Mouse (Mus musculus) common myeloid progenitor, adult 5-6 weeks (primary cell): ENCODE results near the gene Hist1h2ab. TPM values are rescaled to one million over a fixed set of nuclear protein-coding genes. Genes with fewer than 3 reads are reported as not detected.
A peak's percentile ranks its signal among the peaks of the same experiment; 100 is the strongest.

ENCODE experiments used
- ATAC-seq: replicated peaks from 2 replicates; pipeline ENCODE4 v1.8.0; 2016; ENCODE audit warnings: low read depth, mild to moderate bottlenecking, moderate TSS enrichment, inconsistent platforms; ENCODE audit not compliant: poor library complexity, severe bottlenecking
- total RNA-seq: library from RNA; stranded (forward); fragments of 200-1000, 187-1606 nt; gene quantifications from 2 replicates; pipeline ENCODE4 v1.2.3, GENCODE M21; 2017

The Hist1h2ab gene
- total RNA-seq, 1 experiment from 2014 or later = 2,765 TPM

- peak; percentile 69 for ATAC-seq
Measured at GRCm38 (mm10) chr13:23732156-23732804, 18.6 kb upstream of the Hist1h2ab start.

GRCm38 (mm10) chr13:23737091-23737490, 13.8 kb upstream of the Hist1h2ab start:
- ATAC-seq = no peak

GRCm38 (mm10) chr13:23738041-23738440, 12.9 kb upstream of the Hist1h2ab start:
- ATAC-seq = no peak

- peak; percentile 66 for ATAC-seq
Measured at GRCm38 (mm10) chr13:23738677-23739068, 12.3 kb upstream of the Hist1h2ab start, which contains the start of gene Hist1h1c. Hist1h1c (plus strand) TSS chr13:23738808.

GRCm38 (mm10) chr13:23739069-23739921, 11.6 kb upstream of the Hist1h2ab start:
- ATAC-seq = peak; percentile 70

GRCm38 (mm10) chr13:23739922-23740252, 11.0 kb upstream of the Hist1h2ab start:
- peak; percentile 29; the same call in 1 of the 2 replicates for ATAC-seq

GRCm38 (mm10) chr13:23740256-23740840, 10.6 kb upstream of the Hist1h2ab start:
- ATAC-seq = no peak

GRCm38 (mm10) chr13:23740910-23741309, 10.0 kb upstream of the Hist1h2ab start:
- ATAC-seq = no peak

- ATAC-seq = no peak
Measured at GRCm38 (mm10) chr13:23742007-23742406, 8.9 kb upstream of the Hist1h2ab start.

- ATAC-seq = no peak
Measured at GRCm38 (mm10) chr13:23743215-23743614, 7.7 kb upstream of the Hist1h2ab start.

- ATAC-seq = no peak
Measured at GRCm38 (mm10) chr13:23743963-23744362, 7.0 kb upstream of the Hist1h2ab start.

- ATAC-seq = no peak
Measured at GRCm38 (mm10) chr13:23744421-23745380, 6.2 kb upstream of the Hist1h2ab start.

GRCm38 (mm10) chr13:23745381-23746161, 5.4 kb upstream of the Hist1h2ab start, which contains the start of gene Hist1h3c:
Hist1h3c (minus strand) TSS chr13:23745602.
- peak; percentile 61 for ATAC-seq

GRCm38 (mm10) chr13:23746201-23747080, 4.5 kb upstream of the Hist1h2ab start, which contains the start of gene Hist1h2bb:
Hist1h2bb (plus strand) TSS chr13:23746734.
- ATAC-seq = peak; percentile 77

- ATAC-seq = peak; percentile 1; the same call in 1 of the 2 replicates
Measured at GRCm38 (mm10) chr13:23747081-23747891, 3.6 kb upstream of the Hist1h2ab start.

GRCm38 (mm10) chr13:23747892-23748288, 3.0 kb upstream of the Hist1h2ab start:
- no peak for ATAC-seq

- ATAC-seq = no peak
Measured at GRCm38 (mm10) chr13:23749563-23750121, 1.3 kb upstream of the Hist1h2ab start.
